Mouse (Mus musculus): Measurements from ENCODE around the gene Foxj3.

GRCm38 (mm10) chr4:119590027-119590426 is 53.2 kb downstream of the Foxj3 start:
- TF ChIP-seq POLR2A (IDR thresholded peaks at IDR 0.05; ENCODE audit: low read depth, low read length) = no peak
- TF ChIP-seq CTCF (IDR thresholded peaks at IDR 0.05; ENCODE audit: borderline replicate concordance, insufficient read depth, low read length) = no peak
